18 mouse cellular contexts compared by ENCODE assay signal in the genomic region with DNA sequence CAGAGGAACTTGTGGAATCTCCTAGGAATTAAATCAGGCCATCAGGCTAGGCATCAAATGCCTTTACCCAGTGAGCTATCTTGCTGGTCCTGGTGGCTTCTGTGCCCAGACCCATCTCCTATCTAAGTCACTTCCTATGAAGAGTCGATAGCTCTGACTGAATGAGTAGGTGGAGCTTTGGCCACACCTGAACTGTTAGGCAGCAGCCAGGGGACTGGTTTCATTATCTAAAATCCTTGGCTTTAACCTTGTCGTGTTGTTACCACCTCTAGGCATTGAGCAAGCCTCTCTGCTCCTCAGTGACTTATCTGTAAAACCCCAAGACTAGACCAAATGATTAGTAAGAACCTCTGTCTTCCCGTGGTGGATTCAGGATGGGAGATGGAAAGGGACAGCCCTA. TPM values are rescaled to one million over a fixed set of nuclear protein-coding genes. Genes with fewer than 3 reads are reported as not detected.
DNase-seq lines count a peak whose midpoint lies in the region; ATAC-seq and TF ChIP-seq lines count a peak whose summit lies in the region.
"Had no signal": no experiment of that assay in that cellular context is flagged by ENCODE, and none has a peak within 500 bp of the region (broad histone marks: within the 10 kb centered on the region; RNA-seq: fewer than 3 reads in every experiment).

No protein-coding gene starts in this region.

- no peaks in the 10 kb centered on the region for H3K79me2 ChIP-seq in liver, adult 2 months (ENCODE audit: control insufficient read depth, insufficient read depth, low read length)
- H3K79me2 ChIP-seq in MEL (ENCODE audit: control insufficient read depth, insufficient read depth, low read length, poor library complexity), result no peaks in the 10 kb centered on the region

- peak overlapping the region; percentile 46 for H3K9ac ChIP-seq in liver, adult 2 months (ENCODE audit: low read depth, low read length)
- no peak overlapping the region for H3K9ac ChIP-seq in liver, embryonic 11.5 days (ENCODE audit: low read depth, low read length)
- H3K9ac ChIP-seq in MEL (ENCODE audit: control insufficient read depth, low read depth, low read length, poor library complexity, severe bottlenecking), result no peak overlapping the region
- no peak overlapping the region for H3K9ac ChIP-seq in hindbrain, embryonic 16.5 days (ENCODE audit: low read depth, low read length)
- H3K9ac ChIP-seq: forebrain, postnatal 0 days; limb, embryonic 15.5 days; midbrain, embryonic 15.5 days had no signal

- H3K4me2 ChIP-seq in liver, embryonic 11.5 days, result no peak overlapping the region
- H3K4me2 ChIP-seq in hindbrain, embryonic 16.5 days (ENCODE audit: low read length), result no peak overlapping the region
- H3K4me2 ChIP-seq: limb, embryonic 15.5 days; midbrain, embryonic 15.5 days had no signal

- ATAC-seq in liver, embryonic 11.5 days (replicated peaks; ENCODE audit: low FRiP score), result no peak
- ATAC-seq in hindbrain, embryonic 16.5 days, result no peak
- ATAC-seq: forebrain, postnatal 0 days had no signal

- TF ChIP-seq POLR2A in liver, adult 2 months (IDR thresholded peaks at IDR 0.05; ENCODE audit: extremely low read depth, insufficient read depth, low read length), result no peak
- TF ChIP-seq POLR2A in MEL (IDR thresholded peaks at IDR 0.05; ENCODE audit: control insufficient read depth in 1 of 2, insufficient read depth in 1 of 2, low read depth in 1 of 2, low read length in 2 of 2, poor library complexity in 1 of 2), result no peak
- TF ChIP-seq POLR2A in small intestine, adult 2 months (IDR thresholded peaks at IDR 0.05; ENCODE audit: low read depth, low read length), result no peak

- peaks cover 31% of the 10 kb centered on the region for H3K27me3 ChIP-seq in heart, embryonic 10.5 days (ENCODE audit: insufficient read depth, poor library complexity, severe bottlenecking)
- peaks cover 6% of the 10 kb centered on the region for H3K27me3 ChIP-seq in liver, adult 2 months (ENCODE audit: control insufficient read depth, insufficient read depth, low read length)
- peaks cover 24% of the 10 kb centered on the region for H3K27me3 ChIP-seq in liver, embryonic 11.5 days (replicated peaks; ENCODE audit: control insufficient read depth, insufficient read depth, low read length)
- peaks cover 11 to 15% of the 10 kb centered on the region in 2 experiments for H3K27me3 ChIP-seq in MEL (ENCODE audit: control insufficient read depth in 1 of 2, insufficient read depth in 2 of 2, low read length in 2 of 2)
- no peaks in the 10 kb centered on the region for H3K27me3 ChIP-seq in small intestine, adult 2 months (ENCODE audit: control insufficient read depth, insufficient read depth, low read length)
- peaks cover 9% of the 10 kb centered on the region; the same call in 1 of the 2 replicates for H3K27me3 ChIP-seq in hindbrain, embryonic 16.5 days (replicated peaks; ENCODE audit: control insufficient read depth, insufficient read depth, low read length)

- peaks cover 66% of the 10 kb centered on the region for H3K4me1 ChIP-seq in heart, embryonic 10.5 days
- peaks cover 25% of the 10 kb centered on the region for H3K4me1 ChIP-seq in liver, adult 2 months (ENCODE audit: control insufficient read depth, insufficient read depth, low read length)
- peaks cover 30% of the 10 kb centered on the region for H3K4me1 ChIP-seq in liver, embryonic 11.5 days (replicated peaks; ENCODE audit: control insufficient read depth, insufficient read depth, low read length)
- 0 out of 4 replicates have a peak, but pooled peaks cover 0 to 4% of the 10 kb centered on the region in 2 experiments for H3K4me1 ChIP-seq in MEL (ENCODE audit: control insufficient read depth in 1 of 2, insufficient read depth in 2 of 2, low read length in 2 of 2)
- peaks cover 20% of the 10 kb centered on the region for H3K4me1 ChIP-seq in small intestine, adult 2 months (ENCODE audit: control insufficient read depth, insufficient read depth, insufficient read length, low read length)
- H3K4me1 ChIP-seq in hindbrain, embryonic 16.5 days (ENCODE audit: control insufficient read depth, insufficient read depth, low read depth, low read length), result peaks cover 13% of the 10 kb centered on the region

- no peak for TF ChIP-seq CTCF in liver, adult 2 months (IDR thresholded peaks at IDR 0.05; ENCODE audit: low read depth, low read length)
- TF ChIP-seq CTCF in MEL (IDR thresholded peaks at IDR 0.05 in 2 of 3, conservative IDR thresholded peaks at IDR 0.05 in 1 of 3; ENCODE audit: control insufficient read depth in 1 of 3, insufficient read depth in 1 of 3, low read depth in 2 of 3, low read length in 3 of 3, poor library complexity in 1 of 3, severe bottlenecking in 1 of 3), result no peak
- TF ChIP-seq CTCF in small intestine, adult 2 months (IDR thresholded peaks at IDR 0.05; ENCODE audit: extremely low read depth, insufficient read length, insufficient replicate concordance, low read depth, low read length), result no peak

- no peak overlapping the region for H3K4me3 ChIP-seq in heart, embryonic 10.5 days
- H3K4me3 ChIP-seq in liver, adult 2 months (ENCODE audit: insufficient read depth, low read depth, low read length), result 0 out of 2 replicates have a peak overlapping the region, but pooled peaks have one; percentile 13
- H3K4me3 ChIP-seq in liver, embryonic 11.5 days (ENCODE audit: low read depth, low read length), result no peak overlapping the region
- no peak overlapping the region for H3K4me3 ChIP-seq in MEL (ENCODE audit: control insufficient read depth in 1 of 2, insufficient read depth in 1 of 2, low read depth in 2 of 2, low read length in 2 of 2)
- 0 out of 2 replicates have a peak overlapping the region, but pooled peaks have one; percentile 13 for H3K4me3 ChIP-seq in small intestine, adult 2 months (ENCODE audit: low read depth, low read length)
- H3K4me3 ChIP-seq in hindbrain, embryonic 16.5 days (ENCODE audit: low read length), result no peak overlapping the region
- H3K4me3 ChIP-seq: embryonic facial prominence, embryonic 10.5 days; erythroblast, embryonic 14.5 days; limb, embryonic 15.5 days; midbrain, embryonic 15.5 days had no signal

- intact Hi-C loops in left cerebral cortex, postnatal 25 days (cut with DNase I), result no loop called here

- no peaks in the 10 kb centered on the region for H3K36me3 ChIP-seq in heart, embryonic 10.5 days
- no peaks in the 10 kb centered on the region for H3K36me3 ChIP-seq in liver, adult 2 months (ENCODE audit: control insufficient read depth, insufficient read depth, low read length)
- no peaks in the 10 kb centered on the region for H3K36me3 ChIP-seq in liver, embryonic 11.5 days (ENCODE audit: control insufficient read depth, insufficient read depth, low read length)
- no peaks in the 10 kb centered on the region for H3K36me3 ChIP-seq in MEL (ENCODE audit: control insufficient read depth in 1 of 2, insufficient read depth in 2 of 2, low read length in 2 of 2)
- no peaks in the 10 kb centered on the region for H3K36me3 ChIP-seq in small intestine, adult 2 months (ENCODE audit: control insufficient read depth, insufficient read depth, low read length)
- no peaks in the 10 kb centered on the region for H3K36me3 ChIP-seq in hindbrain, embryonic 16.5 days (ENCODE audit: control insufficient read depth, insufficient read depth, low read length)
- H3K36me3 ChIP-seq: embryonic facial prominence, embryonic 10.5 days; G1E; limb, embryonic 15.5 days; midbrain, embryonic 15.5 days had no signal

- WGBS in heart, embryonic 10.5 days, result 12% methylated on average over 3 of the region's 3 CpGs
- 9% methylated on average over 3 of the region's 3 CpGs for WGBS in liver, adult 2 months
- WGBS in liver, embryonic 11.5 days, result 13% methylated on average over 3 of the region's 3 CpGs
- WGBS in small intestine, adult 2 months, result 9% methylated on average over 3 of the region's 3 CpGs
- 35% methylated on average over 3 of the region's 3 CpGs for WGBS in hindbrain, embryonic 16.5 days

- no peaks in the 10 kb centered on the region for H3K9me3 ChIP-seq in heart, embryonic 10.5 days
- no peaks in the 10 kb centered on the region for H3K9me3 ChIP-seq in liver, embryonic 11.5 days (ENCODE audit: control insufficient read depth, low read length)
- no peaks in the 10 kb centered on the region for H3K9me3 ChIP-seq in MEL (replicated peaks; ENCODE audit: insufficient read depth, low read length)
- no peaks in the 10 kb centered on the region for H3K9me3 ChIP-seq in hindbrain, embryonic 16.5 days (ENCODE audit: control insufficient read depth, low read length)
- H3K9me3 ChIP-seq: embryonic facial prominence, embryonic 10.5 days; G1E; limb, embryonic 15.5 days; midbrain, embryonic 15.5 days had no signal

- no peak for TF ChIP-seq RAD21 in MEL (IDR thresholded peaks at IDR 0.05; ENCODE audit: low read depth, low read length)

- TF ChIP-seq EP300 in MEL (IDR thresholded peaks at IDR 0.05; ENCODE audit: low read depth in 1 of 2, low read length in 2 of 2), result no peak

- peak overlapping the region; percentile 59 for H3K27ac ChIP-seq in heart, embryonic 10.5 days
- H3K27ac ChIP-seq in liver, adult 2 months (replicated peaks; ENCODE audit: insufficient read depth, low read depth, low read length), result peak overlapping the region; percentile 87
- H3K27ac ChIP-seq in liver, embryonic 11.5 days (ENCODE audit: low read depth, low read length), result no peak overlapping the region
- no peak overlapping the region for H3K27ac ChIP-seq in MEL (ENCODE audit: control insufficient read depth, low read depth, low read length)
- H3K27ac ChIP-seq in small intestine, adult 2 months (ENCODE audit: insufficient read depth, low read depth, low read length), result no peak overlapping the region
- no peak overlapping the region for H3K27ac ChIP-seq in hindbrain, embryonic 16.5 days (ENCODE audit: low read depth, low read length)
- H3K27ac ChIP-seq: embryonic facial prominence, embryonic 10.5 days; limb, embryonic 15.5 days; midbrain, embryonic 15.5 days had no signal

- DNase-seq in heart, embryonic 10.5 days (ENCODE audit: low spot score), result no peak
- no peak for DNase-seq in heart, postnatal 4 days
- DNase-seq in liver, adult 2 months (ENCODE audit: extremely low read depth, low read depth, low spot score), result peak; percentile 89
- no peak for DNase-seq in liver, embryonic 11.5 days (ENCODE audit: low spot score)
- peak; percentile 8 for DNase-seq in MEL (ENCODE audit: low read depth, low spot score)
- DNase-seq in left cerebral cortex, postnatal 25 days (ENCODE audit: low spot score in 2 of 2), result no peak
- DNase-seq: B cell, adult 2 months; cerebellum, postnatal 36 days; forebrain, postnatal 0 days; gastrocnemius, postnatal 10 days; thymus, adult 18-20 months had no signal

RNA-seq across cellular contexts. Expression of gene Kcnk3, which starts 29.4 kb away (rescaled TPM):
- polyA plus RNA-seq in heart, embryonic 10.5 days (2016; fragmentation: Nextera tagmentation; extraction: Ambion mirVana), result 17.0 and 34.2 TPM in 2 replicates
- 100 to 1,000 TPM; 145 TPM for total RNA-seq in heart, postnatal 4 days (2021)
- total RNA-seq in liver, adult 2 months (2014; rRNA removed), result 0.18 and 1.0 TPM in 2 replicates
- polyA plus RNA-seq in liver, adult 2 months (2012; rRNA removed), result 0.61 and 3.2 TPM in 2 replicates
- 0.75 and 1.6 TPM in 2 replicates for polyA plus RNA-seq in liver, embryonic 11.5 days (2014; fragmentation: Nextera tagmentation; extraction: Ambion mirVana)
- not detected in 2 replicates for total RNA-seq in MEL (2012; rRNA removed)
- not detected for polyA plus RNA-seq in MEL (2012; ENCODE audit: insufficient read depth in 1 of 2, insufficient read length in 2 of 2, low read depth in 1 of 2, low replicate concordance in 2 of 2, missing spikeins in 1 of 2)
- polyA plus RNA-seq in small intestine, adult 2 months (2012; rRNA removed), result 13.1 and 15.9 TPM in 2 replicates
- 10 to 100 TPM; 21.3 to 21.6 TPM for total RNA-seq in left cerebral cortex, postnatal 25 days (2021)
- 8.0 and 10.6 TPM in 2 replicates for polyA plus RNA-seq in hindbrain, embryonic 16.5 days (2015; fragmentation: Nextera tagmentation; extraction: Ambion mirVana)
- polyA plus RNA-seq: erythroblast, embryonic 14.5 days; G1E had no signal

RNA-seq across cellular contexts. Expression of gene Slc35f6, which starts 30.4 kb away (rescaled TPM):
- polyA plus RNA-seq in heart, embryonic 10.5 days (2016; fragmentation: Nextera tagmentation; extraction: Ambion mirVana), result 25.5 and 28.4 TPM in 2 replicates
- total RNA-seq in heart, postnatal 4 days (2021), result 10 to 100 TPM; 35.1 to 38.5 TPM
- total RNA-seq in liver, adult 2 months (2014; rRNA removed), result 16.2 and 19.0 TPM in 2 replicates
- 44.3 and 55.4 TPM in 2 replicates for polyA plus RNA-seq in liver, adult 2 months (2012; rRNA removed)
- polyA plus RNA-seq in liver, embryonic 11.5 days (2014; fragmentation: Nextera tagmentation; extraction: Ambion mirVana), result 17.6 and 18.6 TPM in 2 replicates
- total RNA-seq in MEL (2012; rRNA removed), result 15.7 and 18.0 TPM in 2 replicates
- 10 to 100 TPM in 1 of 2 experiments, not detected in 1; 32.4 TPM for polyA plus RNA-seq in MEL (2012; ENCODE audit: insufficient read depth in 1 of 2, insufficient read length in 2 of 2, low read depth in 1 of 2, low replicate concordance in 2 of 2, missing spikeins in 1 of 2)
- polyA plus RNA-seq in small intestine, adult 2 months (2012; rRNA removed), result 48.2 and 80.2 TPM in 2 replicates
- total RNA-seq in left cerebral cortex, postnatal 25 days (2021), result 10 to 100 TPM; 40.5 to 40.9 TPM
- polyA plus RNA-seq in hindbrain, embryonic 16.5 days (2015; fragmentation: Nextera tagmentation; extraction: Ambion mirVana), result 33.6 and 35.4 TPM in 2 replicates

RNA-seq across cellular contexts. Expression of gene Cenpa, which starts 49.2 kb away (rescaled TPM):
- polyA plus RNA-seq in heart, embryonic 10.5 days (2016; fragmentation: Nextera tagmentation; extraction: Ambion mirVana), result 323 and 372 TPM in 2 replicates
- 100 to 1,000 TPM; 141 to 145 TPM for total RNA-seq in heart, postnatal 4 days (2021)
- 5.3 and 6.8 TPM in 2 replicates for total RNA-seq in liver, adult 2 months (2014; rRNA removed)
- 5.7 and 8.0 TPM in 2 replicates for polyA plus RNA-seq in liver, adult 2 months (2012; rRNA removed)
- polyA plus RNA-seq in liver, embryonic 11.5 days (2014; fragmentation: Nextera tagmentation; extraction: Ambion mirVana), result 326 and 357 TPM in 2 replicates
- 341 and 345 TPM in 2 replicates for total RNA-seq in MEL (2012; rRNA removed)
- polyA plus RNA-seq in MEL (2012; ENCODE audit: insufficient read depth in 1 of 2, insufficient read length in 2 of 2, low read depth in 1 of 2, low replicate concordance in 2 of 2, missing spikeins in 1 of 2), result 100 to 1,000 TPM; 100 to 566 TPM
- 17.8 and 33.0 TPM in 2 replicates for polyA plus RNA-seq in small intestine, adult 2 months (2012; rRNA removed)
- total RNA-seq in left cerebral cortex, postnatal 25 days (2021), result 1 to 10 TPM; 6.7 to 8.0 TPM
- polyA plus RNA-seq in hindbrain, embryonic 16.5 days (2015; fragmentation: Nextera tagmentation; extraction: Ambion mirVana), result 42.7 and 54.7 TPM in 2 replicates

Comparison
In these comparisons a context has a peak if more than half of its experiments do, and no peak if none do; other contexts are left out.
1. DNase-seq: peak in liver, adult 2 months (single experiment) and MEL (single experiment); none in heart, embryonic 10.5 days (single experiment), heart, postnatal 4 days (single experiment), liver, embryonic 11.5 days (single experiment) and left cerebral cortex, postnatal 25 days (0 of 2).
2. H3K27ac ChIP-seq: peak in heart, embryonic 10.5 days (single experiment) and liver, adult 2 months (single experiment); none in liver, embryonic 11.5 days (single experiment), MEL (single experiment), small intestine, adult 2 months (single experiment) and hindbrain, embryonic 16.5 days (single experiment).
3. H3K4me3 ChIP-seq: peak in liver, adult 2 months (single experiment) and small intestine, adult 2 months (single experiment); none in heart, embryonic 10.5 days (single experiment), liver, embryonic 11.5 days (single experiment), MEL (0 of 2) and hindbrain, embryonic 16.5 days (single experiment).